Mouse (Mus musculus) CH12.LX (cell line): ENCODE results near the gene Ppef1. TPM values are rescaled to one million over a fixed set of nuclear protein-coding genes. Genes with fewer than 3 reads are reported as not detected.
"Not testable (repeated sequence)": the region's sequence is repeated elsewhere in the genome, so short reads cannot be mapped to it uniquely, and the experiment has no call there.

Source experiments
- DNase-seq: peaks from one replicate; pipeline ENCODE4 v3.0.0-alpha.2; 2013; ENCODE audit errors: extremely low read depth
- H3K27ac ChIP-seq: 2 replicates; pipeline ENCODE4 v1.5.1; 2012; ENCODE audit warnings: low read depth, mild to moderate bottlenecking, control low read depth, moderate library complexity; ENCODE audit not compliant: insufficient read depth
- H3K27me3 ChIP-seq: replicated peaks from 2 replicates; pipeline ENCODE3; 2012; ENCODE audit warnings: inconsistent platforms
- H3K36me3 ChIP-seq, 2 experiments: replicated peaks in 1 of 2; 2 replicates each; pipeline versions ENCODE3 to v1.6.1; 2012; ENCODE audit warnings: inconsistent platforms in 1 of 2, low read length in 1 of 2, mild to moderate bottlenecking in 1 of 2, mixed read lengths in 1 of 2, moderate library complexity in 1 of 2; ENCODE audit not compliant: control insufficient read depth in 1 of 2, insufficient read depth in 1 of 2
- H3K4me1 ChIP-seq, 2 experiments: 2 replicates each; pipeline ENCODE4 v1.6.1; 2012; ENCODE audit warnings: inconsistent platforms in 1 of 2, moderate library complexity in 1 of 2; ENCODE audit not compliant: insufficient read depth in 2 of 2, control insufficient read depth in 1 of 2
- H3K4me2 ChIP-seq: 2 replicates; pipeline ENCODE4 v1.6.1; 2012; ENCODE audit warnings: low read depth, mild to moderate bottlenecking, control low read depth; ENCODE audit not compliant: poor library complexity, insufficient read depth, severe bottlenecking
- H3K4me3 ChIP-seq, 3 experiments: fragments of 150-350 bp in 1 of 3; sonication (generic) in 1 of 3; replicated peaks in 1 of 3; 2 replicates each; pipeline versions ENCODE3 to v1.5.1; 2011 to 2012; ENCODE audit warnings: low read depth in 2 of 3, low read length in 2 of 3, mild to moderate bottlenecking in 2 of 3, moderate library complexity in 2 of 3, control low read depth in 1 of 3, improper control_type of control experiment in 1 of 3, inconsistent platforms in 1 of 3, mixed read lengths in 1 of 3; ENCODE audit not compliant: poor library complexity in 1 of 3
- H3K79me2 ChIP-seq: replicated peaks from 2 replicates; pipeline ENCODE4 v1.6.1; 2012; ENCODE audit warnings: mild to moderate bottlenecking, moderate library complexity; ENCODE audit not compliant: control insufficient read depth, poor library complexity, insufficient read depth, severe bottlenecking; ENCODE audit errors: extremely low read depth
- H3K9ac ChIP-seq: 2 replicates; pipeline ENCODE4 v1.6.1; 2012; ENCODE audit warnings: low read depth, mild to moderate bottlenecking, control low read depth, moderate library complexity; ENCODE audit not compliant: insufficient read depth
- H3K9me3 ChIP-seq: replicated peaks from 2 replicates; pipeline ENCODE3; 2012; ENCODE audit warnings: low read length, inconsistent platforms, mixed read lengths
- BHLHE40 ChIP-seq: IDR thresholded peaks from 2 replicates; pipeline ENCODE4 v1.6.1; 2011; ENCODE audit warnings: mild to moderate bottlenecking, low read depth, low read length, improper control_type of control experiment
- CHD2 ChIP-seq: IDR thresholded peaks from 2 replicates; pipeline ENCODE4 v1.6.1; 2011; ENCODE audit warnings: low read length, improper control_type of control experiment
- ELF1 ChIP-seq: IDR thresholded peaks from 2 replicates; pipeline ENCODE4 v1.6.1; 2014; ENCODE audit warnings: low read depth, mild to moderate bottlenecking, inconsistent platforms, low read length, improper control_type of control experiment
- EP300 ChIP-seq: IDR thresholded peaks from 2 replicates; pipeline ENCODE4 v1.6.1; 2011; ENCODE audit warnings: low read length, improper control_type of control experiment
- GABPA ChIP-seq: IDR thresholded peaks from 2 replicates; pipeline ENCODE4 v1.6.1; 2012; ENCODE audit warnings: low read depth, low read length, improper control_type of control experiment, inconsistent platforms; ENCODE audit not compliant: insufficient replicate concordance
- HCFC1 ChIP-seq: IDR thresholded peaks from 2 replicates; pipeline ENCODE4 v1.6.1; 2012; ENCODE audit warnings: low read depth, mild to moderate bottlenecking, inconsistent platforms, low read length, improper control_type of control experiment
- MAFK ChIP-seq: IDR thresholded peaks from 2 replicates; pipeline ENCODE4 v1.6.1; 2011; ENCODE audit warnings: low read length, improper control_type of control experiment; ENCODE audit not compliant: insufficient replicate concordance
- MEF2A ChIP-seq: IDR thresholded peaks from 2 replicates; pipeline ENCODE4 v1.6.1; 2014; ENCODE audit warnings: low read depth, mild to moderate bottlenecking, inconsistent platforms, low read length, improper control_type of control experiment, borderline replicate concordance
- MXI1 ChIP-seq: IDR thresholded peaks from 2 replicates; pipeline ENCODE4 v1.6.1; 2011; ENCODE audit warnings: mild to moderate bottlenecking, low read depth, low read length, improper control_type of control experiment
- MYC ChIP-seq: IDR thresholded peaks from 2 replicates; pipeline ENCODE4 v1.6.1; 2011; ENCODE audit warnings: low read depth, mild to moderate bottlenecking, improper control_type of control experiment, low read length
- PAX5 ChIP-seq: IDR thresholded peaks from 2 replicates; pipeline ENCODE4 v1.6.1; 2012; ENCODE audit warnings: low read length, inconsistent platforms, mixed read lengths
- RCOR1 ChIP-seq: conservative IDR thresholded peaks from 2 replicates; pipeline ENCODE4 v1.6.1; 2012; ENCODE audit warnings: low read depth, mild to moderate bottlenecking, inconsistent platforms, low read length, improper control_type of control experiment
- dilution Hi-C: fragments of 300-500 bp; cut with MboI; formaldehyde crosslinking; loops from 2 replicates; pipeline ENCODE4 v1.14.3; 2020; ENCODE audit warnings: low sequenced_read_pairs; ENCODE audit not compliant: extremely low pct_unique_long_range_greater_than_20kb, extremely low pct_ligation_motif_present
- in situ Hi-C: fragments of 300-500 bp; cut with MboI; formaldehyde crosslinking; loops from 3 replicates; pipeline ENCODE4 v1.14.3; 2019; ENCODE audit warnings: low sequenced_read_pairs, low pct_ligation_motif_present, low pct_unique_long_range_greater_than_20kb, mixed read lengths
- polyA plus RNA-seq: library from polyadenylated mRNA; unstranded; fragments of >175 nt; gene quantifications from 2 replicates; pipeline ENCODE4 v1.2.1, GENCODE M21; 2012; ENCODE audit warnings: low read depth; ENCODE audit not compliant: insufficient read length
- total RNA-seq, 2 experiments: library from RNA; depleted of rRNA; stranded (reverse); fragments of 300-350 nt in 1 of 2; fragments of >200 nt in 1 of 2; gene quantifications; 2 replicates each; pipeline ENCODE4 v1.2.3; 2012 to 2014

The Ppef1 gene
- 0.25 and 0.34 TPM in 2 replicates for total RNA-seq (2012; rRNA removed)
- total RNA-seq (2014; rRNA removed), result 2.8 and 3.0 TPM in 2 replicates
- polyA plus RNA-seq, result 1.4 and 1.5 TPM in 2 replicates

GRCm38 (mm10) chrX:160735650-160736049, at the start of gene Ppef1:
Ppef1 (minus strand) TSS chrX:160735765.
- Histone ChIP-seq H3K27ac (no peak within 1 kb of the TSS), H3K4me3 (no peak within 1 kb of the TSS), H3K9me3 (no peaks in the 10 kb centered on the region), H3K79me2 (no peaks in the 10 kb centered on the region), H3K9ac (no peak within 1 kb of the TSS), H3K27me3 (no peaks in the 10 kb centered on the region), H3K4me2 (no peak within 1 kb of the TSS), H3K36me3 (no peaks in the 10 kb centered on the region), H3K4me1 (no peaks in the 10 kb centered on the region)
- dilution Hi-C loops (no loop called here), in situ Hi-C loops (no loop called here)
- DNase-seq, result no peak
- TF ChIP-seq PAX5, result no peak
- no peak for TF ChIP-seq MYC
- no peak for TF ChIP-seq BHLHE40
- TF ChIP-seq HCFC1, result no peak
- TF ChIP-seq RCOR1, result no peak
- no peak for TF ChIP-seq MXI1
- no peak for TF ChIP-seq MAFK
- TF ChIP-seq MEF2A, result no peak

GRCm38 (mm10) chrX:160782276-160782675, 46.7 kb upstream of the Ppef1 start:
- no peak overlapping the region for H3K4me2 ChIP-seq
- dilution Hi-C loops (no loop called here), in situ Hi-C loops (no loop called here)
- TF ChIP-seq GABPA, result no peak
- H3K4me1 ChIP-seq, result no peaks in the 10 kb centered on the region
- no peak overlapping the region for H3K9ac ChIP-seq
- H3K9me3 ChIP-seq, result no peaks in the 10 kb centered on the region
- DNase-seq, result no peak
- no peaks in the 10 kb centered on the region for H3K79me2 ChIP-seq
- no peak overlapping the region for H3K4me3 ChIP-seq
- no peak overlapping the region for H3K27ac ChIP-seq
- no peaks in the 10 kb centered on the region for H3K27me3 ChIP-seq
- no peaks in the 10 kb centered on the region for H3K36me3 ChIP-seq

- dilution Hi-C loops (no loop called here), in situ Hi-C loops (no loop called here)
- no peaks in the 10 kb centered on the region for H3K27me3 ChIP-seq
- no peak overlapping the region for H3K4me2 ChIP-seq
- no peaks in the 10 kb centered on the region for H3K9me3 ChIP-seq
- DNase-seq, result no peak
- no peak overlapping the region for H3K27ac ChIP-seq
- H3K4me1 ChIP-seq, result no peaks in the 10 kb centered on the region
- no peak overlapping the region for H3K4me3 ChIP-seq
- no peaks in the 10 kb centered on the region for H3K36me3 ChIP-seq
- no peak overlapping the region for H3K9ac ChIP-seq
- TF ChIP-seq CHD2 (no peak), EP300 (no peak), ELF1 (no peak)
- TF ChIP-seq, all 38 proteins: peak for 0
- no peaks in the 10 kb centered on the region for H3K79me2 ChIP-seq
These were observed 37.5 kb upstream of the Ppef1 start for GRCm38 (mm10) chrX:160773033-160773432.

GRCm38 (mm10) chrX:160769622-160770021, 34.1 kb upstream of the Ppef1 start:
- H3K4me2 ChIP-seq, H3K4me3 ChIP-seq, DNase-seq, dilution Hi-C loops, in situ Hi-C loops, H3K4me1 ChIP-seq, H3K27ac ChIP-seq, H3K27me3 ChIP-seq, H3K79me2 ChIP-seq, H3K36me3 ChIP-seq, H3K9ac ChIP-seq, H3K9me3 ChIP-seq: not testable (repeated sequence)
